Mouse (Mus musculus): ENCODE measurements around the gene Vps52.

- TF ChIP-seq POLR2A (IDR thresholded peaks at IDR 0.05; ENCODE audit: insufficient read depth, low read depth, low read length) (no peak), CTCF (IDR thresholded peaks at IDR 0.05) (no peak)
Measured at GRCm38 (mm10) chr17:33977861-33978557, 22.4 kb downstream of the Vps52 start.

Data from heart, adult 2 months (tissue).